Mouse (Mus musculus) bone marrow macrophage, adult 2 months (primary cell): ENCODE results near the gene Kcnq1.

Experiments
- CTCF ChIP-seq: IDR thresholded peaks from 2 replicates; pipeline ENCODE4 v1.5.1; 2012; ENCODE audit warnings: low read depth, mild to moderate bottlenecking, low read length, moderate library complexity
- POLR2A ChIP-seq: IDR thresholded peaks from 2 replicates; pipeline ENCODE4 v1.6.1; 2012; ENCODE audit warnings: mild to moderate bottlenecking, low read depth, low read length, borderline replicate concordance

DNA sequence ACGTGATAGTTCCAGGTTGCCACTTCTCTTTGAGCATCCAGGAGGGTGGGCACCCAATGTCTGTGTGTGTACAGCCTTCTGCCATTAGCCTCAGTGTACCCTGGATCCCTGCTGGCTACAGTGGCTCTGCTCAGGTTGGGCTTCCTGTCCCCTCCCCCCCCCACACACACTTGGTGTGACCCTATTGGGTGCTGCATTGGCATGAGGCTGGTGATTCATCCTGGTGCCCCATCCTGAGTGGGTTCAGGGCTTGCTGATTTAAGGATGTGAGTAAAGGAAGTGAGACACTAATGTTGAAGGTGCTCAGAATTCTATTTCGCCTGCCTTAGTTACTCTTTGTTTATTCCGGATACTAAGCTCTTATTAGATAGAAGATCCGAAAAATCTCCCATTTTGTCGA is 26.7 kb downstream of the Kcnq1 start:
- TF ChIP-seq CTCF (no peak), POLR2A (no peak)
